ENCODE assay signal across 25 mouse cellular contexts in the genomic region with DNA sequence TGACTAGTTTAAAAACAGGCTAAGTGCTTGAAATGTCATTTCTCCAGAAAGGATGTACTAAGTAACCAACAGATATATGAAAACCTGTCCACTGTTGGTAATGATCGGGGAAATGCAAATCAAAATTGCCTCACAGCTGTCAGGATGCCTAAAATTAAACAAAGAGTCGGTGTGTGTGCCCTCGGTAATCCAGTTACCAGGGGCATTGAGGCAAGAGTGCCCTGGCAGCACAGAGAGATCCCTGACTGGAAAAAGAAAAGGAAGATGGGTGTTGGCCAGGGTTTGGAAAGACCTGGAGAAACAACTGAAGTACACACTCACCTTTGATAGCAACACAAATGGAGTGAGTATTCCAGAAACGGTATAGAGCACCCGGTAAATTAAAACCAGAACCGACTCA.
A peak's percentile ranks its signal among the peaks of the same experiment; 100 is the strongest.
DNase-seq lines count a peak whose midpoint lies in the region; ATAC-seq and TF ChIP-seq lines count a peak whose summit lies in the region.
"Had no signal": no experiment of that assay in that cellular context is flagged by ENCODE, and none has a peak within 500 bp of the region (broad histone marks: within the 10 kb centered on the region; RNA-seq: fewer than 3 reads in every experiment).

No protein-coding gene starts in this region.

- H3K9me3 ChIP-seq in embryonic facial prominence, embryonic 12.5 days: no peaks in the 10 kb centered on the region
- H3K9me3 ChIP-seq in embryonic facial prominence, embryonic 10.5 days: 0 out of 2 replicates have a peak, but pooled peaks cover 4% of the 10 kb centered on the region
- H3K9me3 ChIP-seq: embryonic facial prominence, embryonic 13.5 days; embryonic facial prominence, embryonic 15.5 days; forebrain, embryonic 13.5 days; forebrain, embryonic 15.5 days; G1E had no signal

- no peak for TF ChIP-seq CTCF in layer of hippocampus, adult 2 months (conservative IDR thresholded peaks at IDR 0.05)

- WGBS in embryonic facial prominence, embryonic 12.5 days: 59% methylated on average over 6 of the region's 6 CpGs
- 84% methylated on average over 6 of the region's 6 CpGs for WGBS in embryonic facial prominence, embryonic 10.5 days

- H3K27ac ChIP-seq in embryonic facial prominence, embryonic 12.5 days: 0 out of 2 replicates have a peak overlapping the region, but pooled peaks have one; percentile 3
- no peak overlapping the region for H3K27ac ChIP-seq in embryonic facial prominence, embryonic 10.5 days (replicated peaks)
- peak overlapping the region; percentile 32; the same call in 1 of the 2 replicates for H3K27ac ChIP-seq in layer of hippocampus, adult 2 months
- H3K27ac ChIP-seq: embryonic facial prominence, embryonic 13.5 days; embryonic facial prominence, embryonic 15.5 days; forebrain, embryonic 13.5 days; forebrain, embryonic 15.5 days had no signal

- H3K9ac ChIP-seq in embryonic facial prominence, embryonic 12.5 days: no peak overlapping the region
- H3K9ac ChIP-seq: embryonic facial prominence, embryonic 13.5 days; embryonic facial prominence, embryonic 15.5 days; forebrain, embryonic 13.5 days; forebrain, embryonic 15.5 days; forebrain, postnatal 0 days had no signal

- no peaks in the 10 kb centered on the region for H3K27me3 ChIP-seq in embryonic facial prominence, embryonic 12.5 days
- no peaks in the 10 kb centered on the region for H3K27me3 ChIP-seq in embryonic facial prominence, embryonic 10.5 days (replicated peaks; ENCODE audit: low read depth, poor library complexity, severe bottlenecking)
- H3K27me3 ChIP-seq: CH12.LX; embryonic facial prominence, embryonic 13.5 days; embryonic facial prominence, embryonic 15.5 days; forebrain, embryonic 13.5 days; forebrain, embryonic 15.5 days; Patski had no signal

- ATAC-seq in embryonic facial prominence, embryonic 12.5 days (ENCODE audit: insufficient number of reproducible peaks, insufficient read depth, low FRiP score, low TSS enrichment): no peak
- no peak for ATAC-seq in activated CD4-positive, CD25-positive, alpha-beta regulatory T cell, adult 4 months
- ATAC-seq: CD4-positive, CD25-positive, alpha-beta regulatory T cell, adult 4 months; forebrain, embryonic 13.5 days; forebrain, embryonic 15.5 days; forebrain, postnatal 0 days; Patski had no signal

- DNase-seq in embryonic facial prominence, embryonic 10.5 days (ENCODE audit: low spot score): no peak
- no peak for DNase-seq in layer of hippocampus, adult 2 months (ENCODE audit: low spot score in 2 of 2)
- no peak for DNase-seq in layer of hippocampus, adult 9-10 months (ENCODE audit: low spot score)
- DNase-seq in gonadal fat pad, adult 2 months (ENCODE audit: low read depth): peak; percentile 93
- DNase-seq: adrenal gland, adult 8-10 months; adrenal gland, postnatal 25 days; B cell, adult 2 months; cerebellum, adult 11 months; cerebellum, adult 18-20 months; cerebellum, adult 8-10 months; cerebellum, adult 9-11 months; cerebellum, postnatal 36 days; embryo, embryonic 11 days; forebrain, postnatal 0 days had no signal

- peaks cover 26% of the 10 kb centered on the region; the same call in 1 of the 2 replicates for H3K4me1 ChIP-seq in embryonic facial prominence, embryonic 12.5 days
- H3K4me1 ChIP-seq in embryonic facial prominence, embryonic 10.5 days: peaks cover 17% of the 10 kb centered on the region
- H3K4me1 ChIP-seq: forebrain, embryonic 13.5 days; forebrain, embryonic 15.5 days had no signal

- no peak overlapping the region for H3K4me2 ChIP-seq in embryonic facial prominence, embryonic 12.5 days (replicated peaks)
- H3K4me2 ChIP-seq: embryonic facial prominence, embryonic 13.5 days; embryonic facial prominence, embryonic 15.5 days; forebrain, embryonic 13.5 days; forebrain, embryonic 15.5 days had no signal

- H3K36me3 ChIP-seq in embryonic facial prominence, embryonic 12.5 days: no peaks in the 10 kb centered on the region
- no peaks in the 10 kb centered on the region for H3K36me3 ChIP-seq in embryonic facial prominence, embryonic 10.5 days (replicated peaks)
- H3K36me3 ChIP-seq: embryonic facial prominence, embryonic 13.5 days; embryonic facial prominence, embryonic 15.5 days; forebrain, embryonic 15.5 days; G1E had no signal

- no peak overlapping the region for H3K4me3 ChIP-seq in embryonic facial prominence, embryonic 12.5 days
- no peak overlapping the region for H3K4me3 ChIP-seq in embryonic facial prominence, embryonic 10.5 days
- H3K4me3 ChIP-seq in layer of hippocampus, adult 2 months: no peak overlapping the region
- H3K4me3 ChIP-seq: embryonic facial prominence, embryonic 13.5 days; embryonic facial prominence, embryonic 15.5 days; erythroblast, embryonic 14.5 days; forebrain, embryonic 13.5 days; forebrain, embryonic 15.5 days had no signal
